In genomic region chr8:56294886-56295555, GRCm38 (mm10) we compare ENCODE assay signal across 8 mouse cellular contexts. TPM values are rescaled to one million over a fixed set of nuclear protein-coding genes. Genes with fewer than 3 reads are reported as not detected.
A peak's percentile ranks its signal among the peaks of the same experiment; 100 is the strongest.
DNase-seq lines count a peak whose midpoint lies in the region; ATAC-seq and TF ChIP-seq lines count a peak whose summit lies in the region.

No protein-coding gene starts in this region.

- peak overlapping the region; percentile 56 for H3K4me3 ChIP-seq in limb, embryonic 14.5 days (replicated peaks; ENCODE audit: low read length)
- H3K4me3 ChIP-seq in stomach, embryonic 15.5 days (replicated peaks), result peak overlapping the region; percentile 66

- H3K4me1 ChIP-seq in limb, embryonic 14.5 days (ENCODE audit: control insufficient read depth, insufficient read depth, low read length), result peaks cover 9% of the 10 kb centered on the region; the same call in 1 of the 2 replicates
- H3K4me1 ChIP-seq in stomach, embryonic 15.5 days, result 0 out of 2 replicates have a peak, but pooled peaks cover 4% of the 10 kb centered on the region

- no peak for ATAC-seq in limb, embryonic 14.5 days (ENCODE audit: low FRiP score, low read depth)
- no peak for ATAC-seq in stomach, embryonic 15.5 days (ENCODE audit: insufficient read depth, low FRiP score, low read depth)

- H3K9ac ChIP-seq in limb, embryonic 14.5 days (ENCODE audit: low read depth, low read length, severe bottlenecking), result peak overlapping the region; percentile 62; the same call in 1 of the 2 replicates
- H3K9ac ChIP-seq in stomach, embryonic 15.5 days, result peak overlapping the region; percentile 52

- no peak overlapping the region for H3K27ac ChIP-seq in limb, embryonic 14.5 days (replicated peaks; ENCODE audit: low read depth, low read length)
- H3K27ac ChIP-seq in stomach, embryonic 15.5 days, result peak overlapping the region; percentile 70

- TF ChIP-seq POLR2A in limb, embryonic 14.5 days (IDR thresholded peaks at IDR 0.05; ENCODE audit: borderline replicate concordance, extremely low read depth, insufficient read depth, insufficient read length), result no peak

- H3K4me2 ChIP-seq in limb, embryonic 14.5 days (replicated peaks; ENCODE audit: low read depth, low read length, severe bottlenecking), result peak overlapping the region; percentile 91
- peak overlapping the region; percentile 75 for H3K4me2 ChIP-seq in stomach, embryonic 15.5 days

- no peaks in the 10 kb centered on the region for H3K27me3 ChIP-seq in limb, embryonic 14.5 days (ENCODE audit: control insufficient read depth, insufficient read depth, low read length)
- H3K27me3 ChIP-seq in stomach, embryonic 15.5 days (replicated peaks), result no peaks in the 10 kb centered on the region

- DNase-seq in embryo, embryonic 10.5 days (ENCODE audit: low spot score), result peak; percentile 15
- no peak for DNase-seq in embryo, embryonic 10 days (ENCODE audit: low spot score)
- peak; percentile 11 for DNase-seq in ovary, postnatal 36 days (ENCODE audit: low spot score)
- DNase-seq in ovary, postnatal 10 days (ENCODE audit: low spot score), result no peak
- no peak for DNase-seq in limb, embryonic 14.5 days (ENCODE audit: low spot score)
- no peak for DNase-seq in frontal cortex, adult 2 months (ENCODE audit: extremely low spot score in 1 of 2, low spot score in 1 of 2)
- no peak for DNase-seq in layer of hippocampus, adult 11-12 months (ENCODE audit: low spot score)

- WGBS in limb, embryonic 14.5 days, result 26% methylated on average over 14 of the region's 14 CpGs
- 12% methylated on average over 14 of the region's 14 CpGs for WGBS in stomach, embryonic 15.5 days

- no peaks in the 10 kb centered on the region for H3K9me3 ChIP-seq in limb, embryonic 14.5 days (ENCODE audit: control insufficient read depth, low read length)
- no peaks in the 10 kb centered on the region for H3K9me3 ChIP-seq in stomach, embryonic 15.5 days

- no peaks in the 10 kb centered on the region for H3K36me3 ChIP-seq in limb, embryonic 14.5 days (ENCODE audit: control insufficient read depth, insufficient read depth, low read length)
- no peaks in the 10 kb centered on the region for H3K36me3 ChIP-seq in stomach, embryonic 15.5 days

RNA-seq across cellular contexts. Expression of gene Hpgd, which starts 0.6 kb away (rescaled TPM):
- polyA plus RNA-seq in limb, embryonic 14.5 days (2012; rRNA removed), result 12.8 and 19.5 TPM in 2 replicates
- 27.7 and 28.8 TPM in 2 replicates for polyA plus RNA-seq in limb, embryonic 14.5 days (2014; fragmentation: Nextera tagmentation; extraction: Ambion mirVana)
- 57.7 and 64.8 TPM in 2 replicates for polyA plus RNA-seq in stomach, embryonic 15.5 days (2015; fragmentation: Nextera tagmentation; extraction: Ambion mirVana)
- polyA plus RNA-seq in frontal cortex, adult 2 months (2012; rRNA removed), result 10.0 and 15.0 TPM in 2 replicates

Comparison
In these comparisons a context has a peak if more than half of its experiments do, and no peak if none do; other contexts are left out.
1. DNase-seq: peak in embryo, embryonic 10.5 days (single experiment) and ovary, postnatal 36 days (single experiment); none in embryo, embryonic 10 days (single experiment), ovary, postnatal 10 days (single experiment), limb, embryonic 14.5 days (single experiment), frontal cortex, adult 2 months (0 of 2) and layer of hippocampus, adult 11-12 months (single experiment).